Mouse (Mus musculus) heart, adult 8-10 months (tissue): Measurements from ENCODE around the gene Gm3625. TPM values are rescaled to one million over a fixed set of nuclear protein-coding genes. Genes with fewer than 3 reads are reported as not detected.
A peak's percentile ranks its signal among the peaks of the same experiment; 100 is the strongest.
"Not testable (repeated sequence)": the region's sequence is repeated elsewhere in the genome, so short reads cannot be mapped to it uniquely, and the experiment has no call there.

ENCODE experiments used
- DNase-seq: peaks from one replicate; pipeline ENCODE4 v3.0.0; 2022; ENCODE audit warnings: low spot score
- total RNA-seq, 4 experiments: library from RNA; stranded (reverse); gene quantifications; 2 replicates each; pipeline ENCODE4 v1.2.4; 2022

Gene Gm3625
- total RNA-seq, 4 experiments from 2014 or later = not detected

DNA sequence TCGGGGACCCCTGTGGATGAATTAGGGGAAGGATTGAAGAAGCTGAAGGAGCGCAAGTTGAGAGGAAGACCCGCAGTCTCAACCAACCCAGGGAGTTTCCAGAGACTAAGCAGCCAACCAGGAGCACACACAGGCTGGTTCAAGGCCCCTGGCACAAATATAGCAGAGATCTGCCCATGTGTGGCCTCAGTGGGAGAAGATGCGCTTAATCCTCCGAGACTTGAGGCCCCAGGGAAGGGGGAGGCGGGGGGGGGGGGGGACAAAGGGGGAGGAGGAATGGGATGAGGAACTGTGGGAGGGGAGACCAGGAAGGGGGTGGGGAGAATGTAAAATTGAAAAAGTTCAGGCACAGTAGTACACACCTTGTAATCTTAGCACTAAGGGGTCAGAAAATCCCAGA, 37.3 kb downstream of the Gm3625 start:
- DNase-seq = no peak

DNA sequence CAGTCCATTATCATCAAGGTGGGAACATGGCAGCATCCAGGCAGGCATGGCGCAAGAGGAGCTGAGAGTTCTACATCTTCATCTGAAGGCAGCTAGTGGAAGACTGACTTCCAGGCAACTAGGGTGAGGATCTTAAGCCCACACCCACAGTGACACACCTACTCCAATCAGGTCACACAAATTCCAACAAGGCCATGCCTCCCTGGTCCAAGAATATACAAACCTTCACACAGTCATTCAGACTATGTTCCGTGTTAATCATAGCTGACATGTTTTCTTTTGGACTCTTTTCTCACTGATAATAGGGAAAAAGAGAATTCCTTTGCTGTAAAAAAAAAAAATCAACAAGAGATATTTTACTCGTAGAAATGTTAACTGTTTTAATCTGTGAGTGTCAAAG, 39.0 kb downstream of the Gm3625 start:
- not testable (repeated sequence) for DNase-seq

GRCm38 (mm10) chr12:4548053-4549013, 44.4 kb downstream of the Gm3625 start:
- peak; percentile 70 for DNase-seq

GRCm38 (mm10) chr12:4547557-4547956, 45.2 kb downstream of the Gm3625 start:
- DNase-seq = no peak

DNA sequence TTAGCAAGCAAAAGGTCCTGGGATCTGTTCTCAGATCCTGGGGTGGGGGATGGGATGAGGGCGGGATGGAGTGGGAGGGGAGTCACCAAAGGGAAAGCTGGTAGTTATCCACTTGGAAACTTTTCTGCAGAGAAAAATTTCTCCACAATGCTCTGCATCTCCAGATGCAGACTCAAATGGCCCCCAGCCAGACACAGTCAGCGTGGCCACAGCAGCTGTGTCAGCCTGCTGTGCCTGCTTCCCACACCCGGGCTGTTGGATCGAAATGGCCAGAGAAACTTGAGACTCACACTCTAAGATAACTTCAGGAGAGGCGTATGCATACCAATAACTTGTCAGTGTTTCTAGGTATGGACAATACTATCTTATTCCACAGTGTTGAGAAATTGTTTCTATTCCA, 46.2 kb downstream of the Gm3625 start:
- peak; percentile 58 for DNase-seq

- DNase-seq = no peak
These were observed 47.3 kb downstream of the Gm3625 start for GRCm38 (mm10) chr12:4545425-4545824.

DNA sequence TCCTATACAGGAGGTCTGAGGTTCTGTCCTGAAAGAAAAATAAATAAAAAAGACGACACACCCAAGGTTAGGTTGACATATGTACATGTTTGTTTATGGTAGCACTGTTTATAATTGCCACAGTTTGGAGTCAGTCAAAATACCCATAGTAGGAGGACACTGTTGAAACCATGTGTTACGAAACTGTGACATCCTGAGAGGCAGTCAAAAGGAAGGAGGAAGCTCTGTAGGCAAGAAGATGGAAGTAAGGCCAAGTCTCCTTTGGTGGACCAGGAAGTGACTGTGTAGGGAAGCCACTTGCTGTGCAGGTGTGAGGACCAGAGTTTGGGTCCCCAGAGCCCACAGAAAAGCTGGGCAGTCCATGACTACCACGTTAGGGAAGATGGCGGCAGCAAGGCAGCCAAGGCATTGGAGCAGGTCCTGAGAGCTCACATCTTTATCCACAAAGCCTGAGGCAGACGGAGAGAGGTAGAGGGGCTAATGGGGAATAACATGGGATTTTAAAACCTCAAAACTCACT, 48.3 kb downstream of the Gm3625 start:
- no peak for DNase-seq

Other genes with a start within 250 kb of the Gm3625 start
- 10 to 100 TPM; 28.7 to 31.0 (median 29.4) TPM for gene Ncoa1, start 115.7 kb downstream of the Gm3625 start, total RNA-seq
- 10 to 100 TPM; 37.7 to 43.4 (median 42.4) TPM for gene Itsn2, start 289 bp downstream of the Gm3625 start, total RNA-seq
- under 1 TPM; 0.11 to 0.50 (median 0.19) TPM for gene Fam228a, start 145.5 kb upstream of the Gm3625 start, total RNA-seq
- 1 to 10 TPM; 2.2 to 5.0 (median 2.9) TPM for gene Pfn4, start 176.1 kb upstream of the Gm3625 start, total RNA-seq
- gene Fam228b, start 176.3 kb upstream of the Gm3625 start, total RNA-seq = 1 to 10 TPM; 5.9 to 7.6 (median 7.3) TPM
- 10 to 100 TPM; 44.3 to 55.8 (median 47.9) TPM for gene Sf3b6, start 224.6 kb upstream of the Gm3625 start, total RNA-seq
- under 1 TPM; 0.27 to 0.95 (median 0.67) TPM for gene Fkbp1b, start 248.7 kb upstream of the Gm3625 start, total RNA-seq